Mouse (Mus musculus): ENCODE measurements around the gene Spop. TPM values are rescaled to one million over a fixed set of nuclear protein-coding genes. Genes with fewer than 3 reads are reported as not detected.
A peak's percentile ranks its signal among the peaks of the same experiment; 100 is the strongest.

The Spop gene
- 140 and 185 TPM in 2 replicates for polyA plus RNA-seq (2015; fragmentation: Nextera tagmentation; extraction: Ambion mirVana)

DNA sequence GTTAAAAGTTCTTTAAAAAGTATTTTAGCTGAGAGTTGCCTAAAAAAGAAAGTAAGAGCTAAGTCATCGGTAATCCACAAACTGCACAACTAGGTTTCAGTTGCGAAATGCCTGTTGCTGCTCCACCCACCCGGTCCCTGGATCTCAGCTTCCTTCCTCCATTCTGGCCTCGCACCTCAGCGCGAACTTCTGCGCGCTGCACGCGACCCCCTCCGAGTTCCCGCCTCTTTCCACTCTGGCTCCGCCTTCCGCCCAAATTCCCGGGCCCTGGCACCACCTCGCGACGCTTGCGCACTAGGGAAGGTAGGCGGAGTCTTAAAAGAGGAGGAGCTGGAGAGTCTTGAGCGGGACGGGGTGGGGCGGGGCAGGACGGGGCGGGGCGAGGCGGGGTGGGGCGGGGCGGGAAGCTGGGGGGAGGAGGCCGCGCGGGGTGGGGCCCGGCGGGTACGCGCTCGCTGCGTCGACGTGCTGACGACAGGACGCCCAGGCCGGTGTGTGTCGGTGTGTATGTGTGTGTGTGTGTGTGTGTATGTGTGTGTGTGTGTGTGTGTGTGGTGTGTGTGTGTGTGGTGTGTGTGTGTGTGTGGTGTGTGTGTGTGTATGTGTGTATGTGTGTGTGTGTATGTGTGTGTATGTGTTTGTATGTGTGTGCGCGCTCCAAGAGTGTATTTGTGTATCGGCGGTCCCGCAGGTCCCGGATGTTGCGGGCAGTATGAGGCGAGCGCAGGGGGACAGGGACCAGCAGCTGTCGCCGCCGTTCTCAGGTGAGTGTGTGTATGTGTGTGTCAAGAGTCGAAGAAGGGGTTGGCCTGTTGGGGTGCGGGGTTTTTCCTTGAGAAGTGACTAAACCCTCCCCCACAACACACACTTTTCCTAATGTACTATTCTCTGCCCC lies at the start of gene Spop:
Gene Spop, plus strand, starts transcription at position 440 of the 895 bp plus-strand sequence.
- Histone ChIP-seq H3K9me3 (ENCODE audit: low read length) (no peaks in the 10 kb centered on the region), H3K27me3 (replicated peaks; ENCODE audit: insufficient read depth, low read length) (no peaks in the 10 kb centered on the region), H3K27ac (ENCODE audit: low read length) (peak within 1 kb of the TSS; percentile 97), H3K9ac (replicated peaks; ENCODE audit: low read depth) (peak within 1 kb of the TSS; percentile 54), H3K4me1 (ENCODE audit: insufficient read depth, low read depth, low read length) (peaks cover 10% of the 10 kb centered on the region; the same call in 1 of the 2 replicates), H3K36me3 (ENCODE audit: insufficient read depth, low read length) (no peaks in the 10 kb centered on the region), H3K4me3 (ENCODE audit: low read depth, low read length) (peak within 1 kb of the TSS; percentile 67), H3K4me2 (replicated peaks; ENCODE audit: low read depth, low read length) (peak within 1 kb of the TSS; percentile 58)
- WGBS, result 2% methylated on average over 57 of the region's 58 CpGs
- TF ChIP-seq EP300 (IDR thresholded peaks at IDR 0.05) (0 out of 2 replicates have a peak, but pooled peaks have one; percentile 43), CTCF (IDR thresholded peaks at IDR 0.05) (0 out of 2 replicates have a peak, but pooled peaks have one; percentile 0)
- ATAC-seq (peak; percentile 91), DNase-seq (ENCODE audit: low spot score) (peak; percentile 97)

DNA sequence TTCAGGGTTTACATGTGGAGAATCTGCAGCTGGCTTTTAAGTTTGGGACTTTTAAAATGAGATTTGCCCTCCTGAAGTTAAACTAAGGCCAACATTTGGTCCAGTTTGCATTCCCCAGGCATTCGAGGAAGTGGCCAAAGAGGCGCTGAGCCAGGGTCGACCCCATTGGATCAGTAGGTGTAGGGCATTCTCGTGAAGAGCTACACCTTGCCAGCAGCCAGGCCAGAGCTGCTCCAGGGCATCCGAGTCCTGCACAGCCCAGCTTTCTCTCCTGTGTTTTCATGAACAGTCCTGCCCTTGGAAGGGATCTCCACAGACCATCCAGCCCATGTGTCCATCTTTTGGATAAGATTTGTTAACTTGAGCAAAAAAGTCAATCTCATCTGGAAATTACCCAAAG lies 49.5 kb upstream of the Spop start:
- Histone ChIP-seq H3K9ac (replicated peaks; ENCODE audit: low read depth) (no peak overlapping the region), H3K4me3 (ENCODE audit: low read depth, low read length) (no peak overlapping the region), H3K4me2 (replicated peaks; ENCODE audit: low read depth, low read length) (no peak overlapping the region), H3K9me3 (ENCODE audit: low read length) (no peaks in the 10 kb centered on the region), H3K27me3 (replicated peaks; ENCODE audit: insufficient read depth, low read length) (no peaks in the 10 kb centered on the region), H3K4me1 (ENCODE audit: insufficient read depth, low read depth, low read length) (peaks cover 10% of the 10 kb centered on the region; the same call in 1 of the 2 replicates), H3K27ac (ENCODE audit: low read length) (no peak overlapping the region), H3K36me3 (ENCODE audit: insufficient read depth, low read length) (peaks cover 3% of the 10 kb centered on the region; the same call in 1 of the 2 replicates)
- 80% methylated on average over 5 of the region's 5 CpGs for WGBS
- DNase-seq (ENCODE audit: low spot score) (no peak), ATAC-seq (no peak)
- TF ChIP-seq EP300 (IDR thresholded peaks at IDR 0.05) (no peak), CTCF (IDR thresholded peaks at IDR 0.05) (no peak)

DNA sequence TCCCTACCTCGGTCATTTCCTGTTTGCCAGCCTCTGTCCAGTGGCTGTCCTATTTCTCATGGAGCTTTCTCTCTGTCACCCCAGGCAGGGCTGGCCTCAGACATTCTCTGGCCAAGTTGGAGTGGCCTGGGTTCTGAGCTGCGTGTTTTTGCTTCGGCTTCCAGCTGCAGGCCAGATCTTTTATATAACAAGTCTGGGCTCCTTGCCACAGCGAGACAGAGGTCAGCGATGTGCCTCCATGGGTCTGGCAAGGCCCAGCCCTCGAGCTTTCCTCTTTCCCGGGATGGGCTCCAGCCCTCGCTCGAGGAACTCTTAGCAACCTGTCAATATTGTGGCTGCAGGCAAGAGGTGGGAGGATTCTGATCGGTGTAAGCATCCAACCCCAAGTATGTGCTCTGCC lies 48.3 kb upstream of the Spop start:
- H3K27ac ChIP-seq (ENCODE audit: low read length), result peak overlapping the region; percentile 64; the same call in 1 of the 2 replicates
- DNase-seq (ENCODE audit: low spot score) (peak; percentile 82), ATAC-seq (peak; percentile 66)
- H3K4me1 ChIP-seq (ENCODE audit: insufficient read depth, low read depth, low read length), result peaks cover 10% of the 10 kb centered on the region; the same call in 1 of the 2 replicates
- H3K36me3 ChIP-seq (ENCODE audit: insufficient read depth, low read length), result peaks cover 3% of the 10 kb centered on the region; the same call in 1 of the 2 replicates
- H3K4me3 ChIP-seq (ENCODE audit: low read depth, low read length), result no peak overlapping the region
- 50% methylated on average over 10 of the region's 10 CpGs for WGBS
- no peak overlapping the region for H3K4me2 ChIP-seq (replicated peaks; ENCODE audit: low read depth, low read length)
- no peak for TF ChIP-seq EP300 (IDR thresholded peaks at IDR 0.05)
- no peak for TF ChIP-seq CTCF (IDR thresholded peaks at IDR 0.05)
- no peaks in the 10 kb centered on the region for H3K9me3 ChIP-seq (ENCODE audit: low read length)
- H3K9ac ChIP-seq (replicated peaks; ENCODE audit: low read depth), result no peak overlapping the region
- no peaks in the 10 kb centered on the region for H3K27me3 ChIP-seq (replicated peaks; ENCODE audit: insufficient read depth, low read length)

DNA sequence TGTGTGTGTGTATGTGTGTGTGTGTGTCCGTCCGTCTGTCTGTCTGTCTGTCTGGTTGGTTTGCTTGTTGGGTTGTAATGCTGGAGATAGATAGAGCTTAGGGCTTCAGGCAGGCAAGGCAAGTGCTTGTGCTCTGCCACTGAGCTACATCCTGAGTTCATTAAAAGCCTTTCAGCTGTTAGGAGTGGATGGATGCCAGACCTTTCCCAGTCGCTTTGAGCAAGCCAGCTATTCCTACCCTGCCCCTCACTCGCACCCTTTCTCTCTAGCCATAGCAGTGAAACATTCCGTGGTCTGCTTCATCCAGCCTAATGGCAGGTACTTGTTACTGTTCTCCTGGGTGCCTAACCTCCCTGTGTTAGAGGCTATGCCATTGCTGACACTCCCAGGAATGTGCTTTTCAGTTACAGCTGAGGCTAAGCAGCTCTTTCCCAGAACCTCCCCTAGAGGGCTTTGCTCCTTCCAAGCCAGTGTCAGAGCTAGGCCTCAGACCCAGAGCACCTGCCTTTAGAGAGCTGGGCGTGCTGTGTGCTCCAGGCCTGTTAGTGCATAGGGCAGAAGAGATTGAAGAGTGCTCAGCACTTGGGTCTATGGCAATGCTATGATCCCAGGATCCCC lies 47.5 kb upstream of the Spop start:
- peaks cover 10% of the 10 kb centered on the region; the same call in 1 of the 2 replicates for H3K4me1 ChIP-seq (ENCODE audit: insufficient read depth, low read depth, low read length)
- DNase-seq (ENCODE audit: low spot score), result peak; percentile 68
- H3K27me3 ChIP-seq (replicated peaks; ENCODE audit: insufficient read depth, low read length), result no peaks in the 10 kb centered on the region
- peaks cover 3% of the 10 kb centered on the region; the same call in 1 of the 2 replicates for H3K36me3 ChIP-seq (ENCODE audit: insufficient read depth, low read length)
- no peak for TF ChIP-seq EP300 (IDR thresholded peaks at IDR 0.05)
- peak; percentile 63 for TF ChIP-seq CTCF (IDR thresholded peaks at IDR 0.05)
- 82% methylated on average over 5 of the region's 6 CpGs for WGBS
- H3K9ac ChIP-seq (replicated peaks; ENCODE audit: low read depth), result no peak overlapping the region
- no peak overlapping the region for H3K4me2 ChIP-seq (replicated peaks; ENCODE audit: low read depth, low read length)
- ATAC-seq, result peak; percentile 42
- no peaks in the 10 kb centered on the region for H3K9me3 ChIP-seq (ENCODE audit: low read length)
- peak overlapping the region; percentile 64 for H3K27ac ChIP-seq (ENCODE audit: low read length)
- no peak overlapping the region for H3K4me3 ChIP-seq (ENCODE audit: low read depth, low read length)

DNA sequence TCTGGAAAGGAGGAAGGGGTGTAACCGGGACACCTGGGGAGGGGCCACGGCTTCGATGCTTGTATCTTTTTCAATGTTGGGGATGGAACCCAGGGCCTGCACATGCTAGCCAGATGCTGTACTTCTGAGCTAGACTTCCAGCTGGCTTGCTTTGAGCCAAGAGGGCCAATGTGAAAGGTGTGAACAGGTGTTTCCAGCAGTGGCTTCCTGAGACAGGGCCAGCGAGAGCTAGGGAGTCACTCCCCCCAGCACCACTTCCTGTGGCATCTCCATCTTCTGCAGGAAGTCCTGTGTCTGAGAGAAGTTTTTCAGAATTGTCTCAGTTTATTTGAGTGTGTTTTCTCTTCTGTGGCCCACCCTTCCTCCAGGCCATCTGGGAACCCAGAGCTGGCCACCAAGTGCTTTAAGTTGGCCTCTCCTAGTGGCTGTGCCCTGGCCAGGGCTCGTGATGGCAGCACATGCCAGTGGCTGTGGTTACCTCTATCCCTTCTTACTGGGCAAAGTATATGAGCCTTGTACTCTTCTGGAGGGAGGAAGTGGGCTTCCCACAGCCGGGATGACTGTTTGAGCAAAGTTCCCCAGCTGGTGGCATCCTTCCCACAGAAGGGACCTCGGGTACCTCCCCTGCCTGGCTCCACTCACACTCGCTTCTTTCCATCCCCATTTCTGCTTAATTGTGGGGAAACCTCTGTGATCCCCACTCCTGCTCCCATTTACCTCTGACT lies 46.7 kb upstream of the Spop start:
- Histone ChIP-seq H3K9me3 (ENCODE audit: low read length) (no peaks in the 10 kb centered on the region), H3K4me2 (replicated peaks; ENCODE audit: low read depth, low read length) (no peak overlapping the region), H3K27me3 (replicated peaks; ENCODE audit: insufficient read depth, low read length) (no peaks in the 10 kb centered on the region), H3K36me3 (ENCODE audit: insufficient read depth, low read length) (peaks cover 3% of the 10 kb centered on the region), H3K27ac (ENCODE audit: low read length) (peak overlapping the region; percentile 64), H3K9ac (replicated peaks; ENCODE audit: low read depth) (no peak overlapping the region), H3K4me3 (ENCODE audit: low read depth, low read length) (no peak overlapping the region), H3K4me1 (ENCODE audit: insufficient read depth, low read depth, low read length) (peaks cover 10% of the 10 kb centered on the region; the same call in 1 of the 2 replicates)
- TF ChIP-seq CTCF (IDR thresholded peaks at IDR 0.05) (no peak), EP300 (IDR thresholded peaks at IDR 0.05) (no peak)
- DNase-seq (ENCODE audit: low spot score) (no peak), ATAC-seq (no peak)
- 69% methylated on average over 8 of the region's 8 CpGs for WGBS

All from lung, postnatal 0 days (tissue).